Mouse (Mus musculus) frontal cortex, postnatal 25 days (tissue): ENCODE measurements around the gene 3830417A13Rik.

Experiments
- DNase-seq, 2 experiments: peaks; one replicate each; pipeline ENCODE4 v3.0.0; 2022; ENCODE audit warnings: low spot score in 2 of 2

3830417A13Rik gene

DNA sequence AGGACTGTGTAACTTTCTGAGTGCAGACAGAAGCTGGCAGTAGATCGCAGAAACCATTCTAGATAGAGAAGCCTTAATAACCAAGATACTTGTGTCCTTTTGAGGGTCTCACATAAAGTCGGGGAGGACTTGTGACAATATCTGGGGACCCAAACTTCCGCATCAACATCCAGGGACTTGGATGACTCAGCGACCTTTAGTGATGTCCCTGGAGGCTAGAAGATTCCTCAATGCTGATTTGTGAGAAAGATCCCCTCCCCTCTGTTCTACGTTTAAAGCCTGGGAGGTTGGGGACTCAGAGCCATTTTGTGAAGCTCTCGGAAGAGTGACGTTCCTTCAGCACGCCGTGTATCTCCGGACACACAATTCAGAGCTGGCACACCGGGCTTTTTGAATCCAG lies at the start of gene 3830417A13Rik:
3830417A13Rik (plus strand) TSS at position 301 of the 400 bp plus-strand sequence.
- no peak for DNase-seq

GRCm38 (mm10) chrX:64152098-64152497 lies 21.2 kb upstream of the 3830417A13Rik start, which contains the start of gene Gm6760:
Gene Gm6760 (minus strand): TSS chrX:64152198.
- no peak for DNase-seq

DNA sequence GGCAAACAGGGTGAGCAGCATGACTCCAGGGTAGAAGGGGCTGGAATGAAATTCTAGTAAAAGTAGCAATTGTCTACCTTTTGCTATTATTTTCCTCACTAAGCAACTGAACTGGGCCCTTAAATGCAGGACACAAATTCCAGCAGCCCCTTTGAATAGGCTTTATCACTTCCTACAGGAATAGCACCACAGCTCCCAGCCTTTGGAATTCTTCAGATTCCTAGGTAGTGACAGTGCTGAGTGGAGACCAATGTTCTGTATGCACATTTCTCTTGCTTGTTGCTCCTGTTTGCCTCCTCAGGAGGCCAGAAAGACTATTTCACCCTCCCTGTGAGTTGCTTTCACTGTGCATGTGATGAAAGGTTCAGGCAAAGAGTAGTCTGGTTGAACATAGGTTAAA lies 7.9 kb downstream of the 3830417A13Rik start:
- DNase-seq = no peak
